Mouse (Mus musculus) spleen, adult 2 months (tissue): ENCODE measurements around the gene Dgki.

Experiments used
- CTCF ChIP-seq: fragments of 200-500 bp; IDR thresholded peaks from 2 replicates; pipeline ENCODE4 v1.5.1; 2011; ENCODE audit warnings: mild to moderate bottlenecking, inconsistent platforms; ENCODE audit not compliant: insufficient read depth, insufficient read length, insufficient replicate concordance; ENCODE audit errors: extremely low read depth
- POLR2A ChIP-seq: fragments of 200-500 bp; IDR thresholded peaks from 2 replicates; pipeline ENCODE4 v1.6.1; 2011; ENCODE audit warnings: low read depth, low read length, inconsistent platforms

DNA sequence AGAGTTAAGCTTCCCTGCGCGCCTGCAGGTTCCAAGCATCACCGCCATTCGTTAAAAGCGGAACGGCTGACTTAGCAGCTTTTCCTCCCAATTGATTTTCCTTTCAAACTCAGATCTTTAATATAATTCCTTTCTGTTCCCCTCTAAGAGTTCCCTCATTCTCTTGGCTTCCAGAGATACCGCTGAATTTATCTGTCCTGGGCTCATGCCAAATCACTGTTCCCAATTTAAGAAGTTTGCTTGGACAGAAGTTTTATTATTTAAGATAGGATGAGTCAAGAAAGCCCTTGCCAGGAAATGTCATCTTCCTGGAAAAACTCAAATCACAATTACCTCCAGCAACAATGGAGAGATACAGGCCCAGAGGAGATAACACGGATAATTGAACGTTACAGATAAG lies 326.9 kb downstream of the Dgki start:
- TF ChIP-seq CTCF, result no peak
- no peak for TF ChIP-seq POLR2A
